Mouse (Mus musculus) embryo, embryonic 9.5 days (tissue): ENCODE measurements around the gene Pole3.
"Not testable (repeated sequence)": the region's sequence is repeated elsewhere in the genome, so short reads cannot be mapped to it uniquely, and the experiment has no call there.

ENCODE experiments used
- DNase-seq: peaks from one replicate; pipeline ENCODE4 v3.0.0-alpha.2; 2017; ENCODE audit errors: extremely low spot score

Pole3 gene

DNA sequence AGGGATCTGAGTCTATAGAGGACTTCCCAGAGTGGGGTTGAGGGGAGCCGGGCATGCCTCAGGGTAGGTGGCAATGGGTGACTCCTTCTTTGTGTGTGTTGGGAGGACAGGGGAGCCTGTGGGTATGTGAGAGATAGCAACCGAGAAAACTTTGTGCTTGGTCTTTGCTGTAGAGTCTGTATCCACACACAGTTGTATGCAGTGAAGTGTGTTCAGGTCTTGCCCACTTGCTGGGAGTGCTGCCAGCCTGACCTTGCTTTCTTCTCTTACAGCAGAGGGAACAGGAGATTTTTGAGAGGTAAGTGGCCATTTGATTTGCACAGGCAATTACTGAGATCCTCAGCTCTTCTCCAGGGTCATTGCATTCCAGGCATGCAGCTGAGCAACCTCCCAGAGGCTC, 37.0 kb downstream of the Pole3 start:
- no peak for DNase-seq

DNA sequence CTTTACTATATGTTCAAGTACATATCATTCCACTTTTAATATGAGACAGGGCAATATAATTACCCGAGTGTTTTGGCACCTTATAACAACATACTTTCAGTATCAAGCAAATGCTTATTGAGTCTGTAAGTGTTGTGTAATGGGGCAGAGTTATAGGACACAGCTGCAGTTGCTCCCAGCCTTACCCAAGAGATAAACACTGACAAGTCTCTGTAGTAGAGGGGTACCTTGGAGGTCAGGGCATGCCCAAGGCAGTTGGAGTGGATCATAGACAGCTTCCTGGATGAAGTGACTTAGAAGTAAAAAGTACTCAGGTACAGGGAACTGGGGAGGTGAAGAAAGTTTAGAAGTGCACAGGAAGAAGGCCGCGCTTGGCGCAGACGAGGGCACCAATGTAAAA, 37.7 kb downstream of the Pole3 start:
- no peak for DNase-seq

DNA sequence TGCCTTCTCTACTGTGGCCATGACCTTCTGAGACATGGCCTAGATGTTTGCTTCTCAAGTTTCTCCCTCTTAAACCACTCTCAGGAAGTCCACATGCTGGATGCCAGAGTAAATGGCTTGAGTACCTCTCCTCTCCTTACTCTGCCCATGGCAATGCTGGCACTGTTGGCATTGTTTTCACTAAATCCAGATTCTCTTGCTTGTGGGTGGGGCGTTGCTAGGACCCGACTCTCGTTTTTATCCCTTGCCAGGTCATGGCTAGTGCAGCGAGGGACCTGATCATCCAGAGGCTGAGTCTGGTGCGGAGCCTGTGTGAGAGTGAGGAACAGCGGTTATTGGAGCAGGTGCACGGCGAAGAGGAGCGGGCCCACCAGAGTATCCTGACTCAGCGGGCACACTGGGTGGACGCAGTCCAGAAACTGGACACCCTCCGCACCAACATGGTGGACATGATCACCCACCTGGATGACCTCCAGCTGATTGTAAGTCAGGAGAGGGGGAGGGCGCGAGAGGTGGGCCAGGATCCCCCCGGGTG, 38.6 kb downstream of the Pole3 start:
- DNase-seq, result no peak

DNA sequence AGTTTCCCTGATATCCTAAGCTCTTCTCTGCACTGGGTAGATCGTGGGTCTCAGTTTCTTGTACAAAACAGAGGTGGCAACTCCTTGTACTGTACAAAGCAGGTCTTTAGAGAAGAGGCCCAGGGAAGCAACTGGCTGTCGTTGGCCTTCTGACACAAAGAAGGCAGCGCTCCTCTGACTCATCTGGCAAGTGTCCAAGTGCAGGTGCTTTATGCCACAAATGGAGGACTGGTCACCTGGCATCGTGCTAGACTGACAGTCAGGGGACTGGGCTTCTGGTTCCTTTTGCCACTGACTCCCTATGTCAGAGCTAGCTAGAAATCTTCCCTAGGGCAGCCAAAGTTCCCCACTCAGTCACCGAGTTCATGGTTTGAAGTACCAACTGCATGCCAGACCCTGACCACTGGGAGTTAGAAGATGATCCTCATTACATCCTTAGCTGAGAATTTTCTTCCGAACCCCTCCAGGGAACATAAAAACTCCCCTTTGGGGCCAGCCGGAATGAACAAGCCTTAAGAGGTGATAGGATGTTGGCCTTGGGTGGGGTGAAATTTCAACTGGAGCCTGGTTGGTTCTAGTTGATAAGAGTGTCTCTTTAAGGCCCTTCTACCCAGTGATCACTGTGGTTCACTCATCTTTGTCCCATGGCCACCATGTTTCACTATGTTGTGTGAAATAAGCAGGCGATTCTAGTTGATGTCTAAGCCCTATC, 39.3 kb downstream of the Pole3 start:
- DNase-seq, result no peak

DNA sequence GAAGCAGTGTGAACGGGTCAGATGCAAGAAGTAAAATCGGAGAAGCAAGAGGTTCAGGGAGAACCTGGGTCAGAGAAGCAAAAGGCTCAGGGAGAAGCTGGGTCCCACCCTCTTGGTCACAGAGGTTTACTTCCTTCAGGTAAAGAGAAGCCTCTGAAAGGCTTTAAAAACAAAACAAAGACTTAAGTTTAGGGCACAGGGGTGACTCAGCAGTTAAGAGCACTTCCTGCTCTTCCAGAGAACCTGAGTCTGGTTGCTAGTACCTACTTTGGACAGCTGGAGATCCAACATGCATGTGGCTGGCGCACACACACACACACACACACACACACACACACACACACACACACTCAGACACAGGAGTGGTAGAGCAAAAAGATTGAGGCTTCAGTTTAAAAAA, 39.9 kb downstream of the Pole3 start:
- DNase-seq, result no peak

DNA sequence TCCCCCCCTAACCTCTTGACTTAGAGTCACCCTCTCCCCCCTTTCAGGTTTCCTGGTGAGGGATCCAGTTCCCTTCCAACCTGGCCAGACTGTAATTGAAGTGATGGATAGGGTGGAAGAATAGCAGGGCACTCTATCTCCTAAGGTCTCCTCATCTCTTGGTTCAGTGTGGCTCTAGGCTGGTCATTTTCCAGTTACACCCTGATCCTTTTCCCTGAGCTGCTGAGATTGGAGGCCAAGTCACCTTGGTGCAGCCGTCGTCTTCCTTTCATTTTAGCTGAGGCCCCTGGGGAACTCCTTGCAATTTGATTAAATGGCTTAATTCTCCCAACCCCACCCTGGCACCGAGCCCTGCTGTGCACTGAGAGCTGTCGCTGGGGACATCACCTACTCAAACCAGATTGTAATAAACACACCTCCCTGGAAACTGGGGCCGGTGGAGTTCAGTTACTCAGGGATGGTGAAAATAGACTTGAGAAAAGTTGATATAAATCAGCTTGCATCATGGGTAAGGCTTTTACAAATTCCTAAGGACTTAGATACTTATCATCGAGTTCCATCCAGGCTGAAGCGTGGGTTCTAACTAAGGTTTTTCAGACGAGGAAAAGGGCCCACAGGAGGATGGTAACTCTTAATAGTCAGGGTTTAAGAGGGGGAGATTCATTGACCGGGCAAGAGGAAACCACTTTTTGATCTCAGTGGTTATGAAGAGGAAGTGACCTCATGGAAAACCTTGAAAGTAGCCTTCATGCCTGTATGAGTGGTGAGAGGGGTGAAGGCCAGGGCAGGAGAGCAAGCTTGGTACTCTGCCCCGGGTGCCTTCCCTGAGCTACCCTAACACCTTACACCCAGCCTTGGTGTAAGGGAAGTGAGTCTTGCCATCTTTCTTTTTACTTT, 43.9 kb downstream of the Pole3 start:
- DNase-seq, result peak; percentile 8

DNA sequence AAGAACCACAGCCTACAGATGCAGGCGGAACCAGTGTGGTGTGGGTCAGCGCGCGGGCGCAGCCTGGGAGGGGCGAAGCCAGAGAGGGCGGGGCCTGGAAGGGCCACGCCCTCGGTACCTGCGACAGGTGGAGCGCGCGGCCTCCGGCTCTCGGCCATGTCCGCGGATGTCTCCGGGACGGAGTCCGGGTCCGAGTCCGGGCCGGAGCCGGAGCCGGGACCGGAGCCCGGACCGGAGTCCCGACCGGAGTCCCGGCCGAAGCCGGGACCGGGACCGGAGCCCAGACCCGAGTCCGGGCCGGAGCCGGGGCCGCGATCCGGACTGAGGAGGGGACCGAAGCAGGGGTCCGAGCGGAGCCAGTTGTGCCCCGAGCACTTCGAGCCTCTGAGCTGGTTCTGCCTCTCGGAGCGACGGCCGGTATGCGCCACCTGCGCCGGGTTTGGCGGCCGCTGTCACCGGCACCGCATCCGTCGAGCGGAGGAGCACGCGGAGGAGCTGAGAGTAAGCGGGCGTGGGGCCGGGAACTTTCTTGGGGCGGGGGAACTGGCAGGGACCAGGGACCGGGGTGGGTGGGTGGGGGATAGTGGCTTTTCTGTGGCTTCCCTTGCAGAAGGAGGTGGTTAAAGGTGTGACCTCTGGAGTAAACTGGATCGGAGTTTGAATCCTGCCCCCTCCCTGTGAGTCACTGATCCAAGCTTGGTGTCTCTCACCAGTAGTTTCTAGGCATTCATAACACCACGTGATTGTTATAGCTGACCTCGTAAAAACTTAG, 44.7 kb downstream of the Pole3 start, which contains the start of gene Bspry:
Bspry (plus strand) TSS at position 117 of the 772 bp plus-strand sequence.
- peak; percentile 61 for DNase-seq

DNA sequence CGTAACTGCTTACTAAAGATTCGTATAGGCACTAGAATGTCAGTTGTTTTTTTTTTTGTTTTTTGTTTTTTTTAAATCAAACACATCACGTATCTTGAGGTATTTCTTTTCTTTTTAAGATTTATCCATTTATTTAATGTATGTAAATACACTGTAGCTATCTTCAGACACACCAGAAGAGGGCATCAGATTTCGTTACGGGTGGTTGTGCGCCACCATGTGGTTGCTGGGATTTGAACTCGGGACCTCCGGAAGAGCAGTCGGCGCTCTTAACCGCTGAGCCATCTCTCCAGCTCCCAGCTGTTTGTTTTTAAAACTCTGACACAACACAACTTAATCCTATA, 45.3 kb downstream of the Pole3 start:
- DNase-seq, result not testable (repeated sequence)

DNA sequence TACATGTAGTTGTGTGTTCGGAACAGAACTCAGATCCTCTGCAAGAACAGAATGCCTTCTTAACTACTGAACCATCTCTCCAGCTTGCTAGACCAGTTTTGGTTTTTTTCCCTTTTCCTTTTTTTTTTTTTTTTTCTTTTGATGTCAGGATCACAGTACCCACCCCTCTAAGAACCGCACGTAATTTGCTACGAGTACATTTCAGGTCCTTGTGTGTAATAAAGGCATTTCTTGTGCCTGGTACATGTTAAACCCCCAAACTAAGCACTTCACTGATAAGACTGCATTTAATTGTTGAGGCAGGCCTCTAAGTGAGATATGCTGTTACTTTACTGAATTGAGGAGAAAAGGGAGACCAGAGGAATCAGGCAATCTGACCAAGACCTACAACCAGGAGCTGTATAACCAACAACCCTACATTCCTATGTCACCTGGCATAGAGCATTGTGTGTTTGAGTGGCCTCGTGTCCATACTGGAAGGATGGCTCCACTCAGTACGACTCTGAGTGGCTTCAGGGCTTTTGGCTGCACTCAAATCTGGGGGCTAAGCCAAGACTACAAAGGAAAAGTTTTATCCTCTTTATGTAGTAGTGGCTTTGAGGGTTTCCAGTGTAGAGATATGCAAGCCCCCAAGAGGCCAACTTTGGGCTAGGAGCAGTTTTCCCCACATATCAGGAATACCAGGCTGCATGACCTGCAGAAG, 47.2 kb downstream of the Pole3 start:
- DNase-seq, result no peak

DNA sequence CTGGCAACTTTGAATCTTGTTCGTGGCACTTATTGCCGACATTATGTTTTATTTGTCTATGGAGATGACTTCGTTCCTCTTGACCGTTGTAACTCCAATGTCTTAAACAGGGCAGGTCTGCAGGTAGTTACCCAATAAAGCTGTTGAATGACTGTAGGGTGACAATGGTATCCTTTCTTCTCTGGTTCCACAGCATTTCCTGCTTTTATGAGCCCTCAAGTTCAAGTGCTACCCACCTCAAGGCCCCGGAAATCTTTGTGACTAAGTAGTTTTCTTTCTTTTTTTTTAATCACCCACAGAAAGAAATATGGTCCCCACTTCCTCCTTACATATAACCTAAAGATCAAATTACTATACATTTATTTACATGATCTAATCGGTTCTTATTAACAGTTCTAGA, 49.1 kb downstream of the Pole3 start:
- no peak for DNase-seq

DNA sequence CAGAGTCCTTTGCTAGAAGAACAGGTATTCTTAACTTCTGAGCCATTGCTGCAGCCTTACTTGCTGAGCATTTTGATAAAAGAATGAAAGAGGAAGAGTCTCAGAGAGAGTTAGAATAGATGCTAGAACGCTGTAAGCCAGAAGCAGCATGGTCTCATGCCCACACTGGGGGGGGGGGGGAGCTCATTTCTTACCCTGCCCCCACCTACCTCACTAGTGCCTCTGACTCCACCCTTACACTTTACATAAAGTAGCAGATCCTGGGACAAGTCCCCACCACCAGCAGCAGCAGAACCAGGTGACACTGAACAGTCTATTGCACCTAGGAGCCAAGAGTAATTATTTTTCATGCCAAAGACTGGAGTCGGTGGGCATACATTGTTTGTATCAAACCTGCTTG, 49.7 kb downstream of the Pole3 start:
- no peak for DNase-seq
